Mouse (Mus musculus): Measurements from ENCODE around the gene Siah1a. TPM values are rescaled to one million over a fixed set of nuclear protein-coding genes. Genes with fewer than 3 reads are reported as not detected.

Siah1a gene
- polyA plus RNA-seq, 1 experiment, result 26.5 TPM

- Histone ChIP-seq H3K36me3 (ENCODE audit: control insufficient read depth, insufficient read depth, low read length) (no peaks in the 10 kb centered on the region), H3K4me1 (ENCODE audit: control insufficient read depth, insufficient read depth, low read length) (no peaks in the 10 kb centered on the region)
- no peak for TF ChIP-seq CTCF (IDR thresholded peaks at IDR 0.05; ENCODE audit: control insufficient read depth, insufficient read depth, insufficient replicate concordance, low read depth, low read length)
- no peak for TF ChIP-seq POLR2A (IDR thresholded peaks at IDR 0.05; ENCODE audit: control insufficient read depth, low read depth, low read length)
Observed at GRCm38 (mm10) chr8:86779207-86779606, 33.5 kb upstream of the Siah1a start.

GRCm38 (mm10) chr8:86769945-86770715 lies 24.4 kb upstream of the Siah1a start:
- H3K27me3 ChIP-seq (ENCODE audit: control insufficient read depth, insufficient read depth, low read length), result no peaks in the 10 kb centered on the region
- H3K27ac ChIP-seq (ENCODE audit: control insufficient read depth, insufficient read depth, low read depth, low read length), result no peak overlapping the region
- TF ChIP-seq POLR2A (IDR thresholded peaks at IDR 0.05; ENCODE audit: control insufficient read depth, low read depth, low read length) (no peak), CTCF (IDR thresholded peaks at IDR 0.05; ENCODE audit: control insufficient read depth, insufficient read depth, insufficient replicate concordance, low read depth, low read length) (no peak)
- no peak overlapping the region for H3K4me3 ChIP-seq (ENCODE audit: control insufficient read depth, low read depth, low read length)
- no peaks in the 10 kb centered on the region for H3K36me3 ChIP-seq (ENCODE audit: control insufficient read depth, insufficient read depth, low read length)
- H3K4me1 ChIP-seq (ENCODE audit: control insufficient read depth, insufficient read depth, low read length), result peaks cover under 1% of the 10 kb centered on the region; the same call in 1 of the 2 replicates

More at GRCm38 (mm10) chr8:86779207-86779606, 33.5 kb upstream of the Siah1a start:
- Histone ChIP-seq H3K4me3 (ENCODE audit: control insufficient read depth, low read depth, low read length) (no peak overlapping the region), H3K27me3 (ENCODE audit: control insufficient read depth, insufficient read depth, low read length) (no peaks in the 10 kb centered on the region), H3K27ac (ENCODE audit: control insufficient read depth, insufficient read depth, low read depth, low read length) (no peak overlapping the region)

GRCm38 (mm10) chr8:86768499-86768898 lies 22.8 kb upstream of the Siah1a start:
- peaks cover 2% of the 10 kb centered on the region for H3K4me1 ChIP-seq (ENCODE audit: control insufficient read depth, insufficient read depth, low read length)
- H3K36me3 ChIP-seq (ENCODE audit: control insufficient read depth, insufficient read depth, low read length), result no peaks in the 10 kb centered on the region
- no peak overlapping the region for H3K4me3 ChIP-seq (ENCODE audit: control insufficient read depth, low read depth, low read length)
- no peak for TF ChIP-seq CTCF (IDR thresholded peaks at IDR 0.05; ENCODE audit: control insufficient read depth, insufficient read depth, insufficient replicate concordance, low read depth, low read length)
- TF ChIP-seq POLR2A (IDR thresholded peaks at IDR 0.05; ENCODE audit: control insufficient read depth, low read depth, low read length), result no peak
- no peak overlapping the region for H3K27ac ChIP-seq (ENCODE audit: control insufficient read depth, insufficient read depth, low read depth, low read length)
- no peaks in the 10 kb centered on the region for H3K27me3 ChIP-seq (ENCODE audit: control insufficient read depth, insufficient read depth, low read length)

GRCm38 (mm10) chr8:86766548-86767211 lies 20.9 kb upstream of the Siah1a start:
- Histone ChIP-seq H3K27me3 (ENCODE audit: control insufficient read depth, insufficient read depth, low read length) (no peaks in the 10 kb centered on the region), H3K36me3 (ENCODE audit: control insufficient read depth, insufficient read depth, low read length) (no peaks in the 10 kb centered on the region), H3K4me1 (ENCODE audit: control insufficient read depth, insufficient read depth, low read length) (peaks cover 2% of the 10 kb centered on the region), H3K27ac (ENCODE audit: control insufficient read depth, insufficient read depth, low read depth, low read length) (no peak overlapping the region), H3K4me3 (ENCODE audit: control insufficient read depth, low read depth, low read length) (peak overlapping the region; percentile 51)
- no peak for TF ChIP-seq POLR2A (IDR thresholded peaks at IDR 0.05; ENCODE audit: control insufficient read depth, low read depth, low read length)
- no peak for TF ChIP-seq CTCF (IDR thresholded peaks at IDR 0.05; ENCODE audit: control insufficient read depth, insufficient read depth, insufficient replicate concordance, low read depth, low read length)

- Histone ChIP-seq H3K36me3 (ENCODE audit: control insufficient read depth, insufficient read depth, low read length) (no peaks in the 10 kb centered on the region), H3K4me1 (ENCODE audit: control insufficient read depth, insufficient read depth, low read length) (peaks cover 2% of the 10 kb centered on the region), H3K27ac (ENCODE audit: control insufficient read depth, insufficient read depth, low read depth, low read length) (no peak overlapping the region), H3K27me3 (ENCODE audit: control insufficient read depth, insufficient read depth, low read length) (no peaks in the 10 kb centered on the region), H3K4me3 (ENCODE audit: control insufficient read depth, low read depth, low read length) (peak overlapping the region; percentile 84)
- no peak for TF ChIP-seq POLR2A (IDR thresholded peaks at IDR 0.05; ENCODE audit: control insufficient read depth, low read depth, low read length)
- no peak for TF ChIP-seq CTCF (IDR thresholded peaks at IDR 0.05; ENCODE audit: control insufficient read depth, insufficient read depth, insufficient replicate concordance, low read depth, low read length)
Observed at GRCm38 (mm10) chr8:86765669-86766068, 19.9 kb upstream of the Siah1a start.

- no peaks in the 10 kb centered on the region for H3K36me3 ChIP-seq (ENCODE audit: control insufficient read depth, insufficient read depth, low read length)
- peaks cover 2% of the 10 kb centered on the region for H3K4me1 ChIP-seq (ENCODE audit: control insufficient read depth, insufficient read depth, low read length)
- no peak overlapping the region for H3K27ac ChIP-seq (ENCODE audit: control insufficient read depth, insufficient read depth, low read depth, low read length)
- no peaks in the 10 kb centered on the region for H3K27me3 ChIP-seq (ENCODE audit: control insufficient read depth, insufficient read depth, low read length)
- no peak for TF ChIP-seq CTCF (IDR thresholded peaks at IDR 0.05; ENCODE audit: control insufficient read depth, insufficient read depth, insufficient replicate concordance, low read depth, low read length)
- H3K4me3 ChIP-seq (ENCODE audit: control insufficient read depth, low read depth, low read length), result peak overlapping the region; percentile 84
Observed at GRCm38 (mm10) chr8:86765155-86765554, 19.4 kb upstream of the Siah1a start.

GRCm38 (mm10) chr8:86762806-86763205 lies 17.1 kb upstream of the Siah1a start:
- Histone ChIP-seq H3K4me1 (ENCODE audit: control insufficient read depth, insufficient read depth, low read length) (peaks cover 2% of the 10 kb centered on the region), H3K27ac (ENCODE audit: control insufficient read depth, insufficient read depth, low read depth, low read length) (no peak overlapping the region), H3K4me3 (ENCODE audit: control insufficient read depth, low read depth, low read length) (peak overlapping the region; percentile 72), H3K36me3 (ENCODE audit: control insufficient read depth, insufficient read depth, low read length) (no peaks in the 10 kb centered on the region), H3K27me3 (ENCODE audit: control insufficient read depth, insufficient read depth, low read length) (no peaks in the 10 kb centered on the region)
- TF ChIP-seq POLR2A (IDR thresholded peaks at IDR 0.05; ENCODE audit: control insufficient read depth, low read depth, low read length) (no peak), CTCF (IDR thresholded peaks at IDR 0.05; ENCODE audit: control insufficient read depth, insufficient read depth, insufficient replicate concordance, low read depth, low read length) (no peak)

Data from testis, adult 2 months (tissue).